Mouse (Mus musculus): ENCODE data around the gene Micall1. TPM values are rescaled to one million over a fixed set of nuclear protein-coding genes. Genes with fewer than 3 reads are reported as not detected.
A peak's percentile ranks its signal among the peaks of the same experiment; 100 is the strongest.

The Micall1 gene
- polyA plus RNA-seq, 1 experiment from 2014 or later: 10.4 TPM

DNA sequence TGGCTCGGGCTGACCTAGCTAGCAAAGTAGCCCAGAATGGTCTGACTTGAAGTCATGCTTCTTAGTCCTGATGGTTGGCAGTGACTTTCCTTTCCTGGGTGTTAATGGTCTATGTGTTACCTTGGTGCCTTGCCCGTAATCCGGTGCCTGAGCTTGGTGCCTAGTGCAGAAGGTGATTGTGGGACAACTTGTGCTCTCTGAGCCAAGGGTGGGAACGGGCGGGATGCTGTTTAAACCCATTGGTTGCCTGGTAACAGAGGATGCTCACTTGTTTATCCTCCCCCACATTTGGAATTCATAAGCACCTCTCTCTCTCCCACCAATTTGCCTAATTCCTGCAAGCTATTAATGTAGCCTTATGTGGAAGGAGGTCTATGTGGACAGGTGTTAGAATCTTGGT lies 13.2 kb upstream of the Micall1 start:
- no peaks in the 10 kb centered on the region for H3K36me3 ChIP-seq (ENCODE audit: control insufficient read depth, insufficient read depth, low read length)

GRCm38 (mm10) chr15:79096556-79096955 lies 12.1 kb upstream of the Micall1 start:
- Histone ChIP-seq H3K4me2 (ENCODE audit: low read depth, low read length) (no peak overlapping the region), H3K4me3 (replicated peaks; ENCODE audit: low read length) (no peak overlapping the region), H3K9me3 (replicated peaks; ENCODE audit: control insufficient read depth, low read length) (no peaks in the 10 kb centered on the region), H3K9ac (ENCODE audit: low read length) (0 out of 2 replicates have a peak overlapping the region, but pooled peaks have one; percentile 19), H3K36me3 (ENCODE audit: control insufficient read depth, insufficient read depth, low read length) (no peaks in the 10 kb centered on the region), H3K4me1 (ENCODE audit: control insufficient read depth, insufficient read depth, low read length) (peaks cover 36% of the 10 kb centered on the region), H3K27me3 (ENCODE audit: control insufficient read depth, insufficient read depth, low read length) (no peaks in the 10 kb centered on the region), H3K27ac (ENCODE audit: low read length) (peak overlapping the region; percentile 95)
- 59% methylated on average over 3 of the region's 3 CpGs for WGBS
- ATAC-seq (ENCODE audit: insufficient read depth, low FRiP score): no peak

More for the DNA sequence above, 13.2 kb upstream of the Micall1 start:
- H3K4me1 ChIP-seq (ENCODE audit: control insufficient read depth, insufficient read depth, low read length): peaks cover 29% of the 10 kb centered on the region
- no peak overlapping the region for H3K9ac ChIP-seq (ENCODE audit: low read length)
- H3K27ac ChIP-seq (ENCODE audit: low read length): 0 out of 2 replicates have a peak overlapping the region, but pooled peaks have one; percentile 95
- 82% methylated on average over 5 of the region's 5 CpGs for WGBS
- no peak overlapping the region for H3K4me2 ChIP-seq (ENCODE audit: low read depth, low read length)
- no peak for ATAC-seq (ENCODE audit: insufficient read depth, low FRiP score)
- H3K27me3 ChIP-seq (ENCODE audit: control insufficient read depth, insufficient read depth, low read length): no peaks in the 10 kb centered on the region
- no peaks in the 10 kb centered on the region for H3K9me3 ChIP-seq (replicated peaks; ENCODE audit: control insufficient read depth, low read length)
- H3K4me3 ChIP-seq (replicated peaks; ENCODE audit: low read length): no peak overlapping the region

DNA sequence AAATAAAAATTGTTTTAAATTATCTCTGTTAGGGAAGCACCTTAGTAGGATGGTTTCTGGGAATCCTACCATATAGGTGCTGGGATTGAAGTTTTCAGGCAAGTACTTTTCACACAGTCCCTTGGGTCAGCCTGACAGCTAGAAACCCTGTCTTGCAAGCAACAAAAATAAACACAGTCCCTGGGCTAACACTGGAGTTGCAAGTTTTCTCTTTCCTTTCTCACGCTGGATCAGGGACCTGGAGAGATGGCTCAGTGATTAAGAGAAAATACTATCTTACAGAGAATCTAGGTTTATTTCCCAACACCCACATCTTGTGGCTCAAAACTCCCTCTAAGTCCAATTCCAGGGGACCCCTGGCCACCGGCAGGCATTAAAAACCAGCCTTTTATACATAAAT lies 11.6 kb upstream of the Micall1 start:
- Histone ChIP-seq H3K36me3 (ENCODE audit: control insufficient read depth, insufficient read depth, low read length) (no peaks in the 10 kb centered on the region), H3K4me2 (ENCODE audit: low read depth, low read length) (peak overlapping the region; percentile 35), H3K9me3 (replicated peaks; ENCODE audit: control insufficient read depth, low read length) (no peaks in the 10 kb centered on the region), H3K27ac (ENCODE audit: low read length) (peak overlapping the region; percentile 95), H3K9ac (ENCODE audit: low read length) (peak overlapping the region; percentile 57), H3K4me3 (replicated peaks; ENCODE audit: low read length) (no peak overlapping the region), H3K4me1 (ENCODE audit: control insufficient read depth, insufficient read depth, low read length) (peaks cover 39% of the 10 kb centered on the region), H3K27me3 (ENCODE audit: control insufficient read depth, insufficient read depth, low read length) (no peaks in the 10 kb centered on the region)
- no peak for ATAC-seq (ENCODE audit: insufficient read depth, low FRiP score)
- 15% methylated on average over 2 of the region's 2 CpGs for WGBS

- peaks cover 39% of the 10 kb centered on the region for H3K4me1 ChIP-seq (ENCODE audit: control insufficient read depth, insufficient read depth, low read length)
- H3K4me2 ChIP-seq (ENCODE audit: low read depth, low read length): peak overlapping the region; percentile 35
- H3K9ac ChIP-seq (ENCODE audit: low read length): peak overlapping the region; percentile 57
- H3K4me3 ChIP-seq (replicated peaks; ENCODE audit: low read length): no peak overlapping the region
- 18% methylated on average over 6 of the region's 6 CpGs for WGBS
- ATAC-seq (ENCODE audit: insufficient read depth, low FRiP score): peak; percentile 87
- H3K27me3 ChIP-seq (ENCODE audit: control insufficient read depth, insufficient read depth, low read length): no peaks in the 10 kb centered on the region
- no peaks in the 10 kb centered on the region for H3K9me3 ChIP-seq (replicated peaks; ENCODE audit: control insufficient read depth, low read length)
- no peaks in the 10 kb centered on the region for H3K36me3 ChIP-seq (ENCODE audit: control insufficient read depth, insufficient read depth, low read length)
- peak overlapping the region; percentile 95 for H3K27ac ChIP-seq (ENCODE audit: low read length)
Observed at GRCm38 (mm10) chr15:79097611-79098025, 11.1 kb upstream of the Micall1 start.

GRCm38 (mm10) chr15:79098220-79098619 lies 10.5 kb upstream of the Micall1 start:
- ATAC-seq (ENCODE audit: insufficient read depth, low FRiP score): no peak
- Histone ChIP-seq H3K9me3 (replicated peaks; ENCODE audit: control insufficient read depth, low read length) (no peaks in the 10 kb centered on the region), H3K4me2 (ENCODE audit: low read depth, low read length) (0 out of 2 replicates have a peak overlapping the region, but pooled peaks have one; percentile 35), H3K27me3 (ENCODE audit: control insufficient read depth, insufficient read depth, low read length) (no peaks in the 10 kb centered on the region), H3K36me3 (ENCODE audit: control insufficient read depth, insufficient read depth, low read length) (no peaks in the 10 kb centered on the region), H3K4me1 (ENCODE audit: control insufficient read depth, insufficient read depth, low read length) (peaks cover 39% of the 10 kb centered on the region), H3K27ac (ENCODE audit: low read length) (peak overlapping the region; percentile 95), H3K4me3 (replicated peaks; ENCODE audit: low read length) (no peak overlapping the region), H3K9ac (ENCODE audit: low read length) (peak overlapping the region; percentile 57)
- 52% methylated on average over 5 of the region's 5 CpGs for WGBS

DNA sequence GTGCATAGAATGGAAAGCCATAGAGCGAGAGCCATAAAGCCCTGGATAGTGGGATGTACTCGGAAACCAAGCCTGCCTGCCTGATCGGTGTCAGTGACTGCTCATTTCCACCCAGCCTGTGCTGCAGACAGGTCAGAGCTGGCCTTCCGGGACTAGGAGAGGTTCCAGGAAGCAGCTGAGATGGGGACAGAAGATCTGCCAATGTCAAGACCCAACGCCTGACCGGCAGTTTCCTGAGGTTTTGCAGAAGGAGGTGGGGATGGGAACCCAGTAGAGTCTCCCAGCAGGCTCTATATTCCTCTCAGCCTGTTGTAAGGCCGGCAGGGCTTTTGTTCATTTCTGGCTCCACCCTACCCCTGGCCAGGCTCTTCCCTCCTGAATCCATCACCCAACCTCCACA lies 9.8 kb upstream of the Micall1 start:
- H3K9ac ChIP-seq (ENCODE audit: low read length): peak overlapping the region; percentile 28; the same call in 1 of the 2 replicates
- ATAC-seq (ENCODE audit: insufficient read depth, low FRiP score): no peak
- no peaks in the 10 kb centered on the region for H3K27me3 ChIP-seq (ENCODE audit: control insufficient read depth, insufficient read depth, low read length)
- H3K4me1 ChIP-seq (ENCODE audit: control insufficient read depth, insufficient read depth, low read length): peaks cover 39% of the 10 kb centered on the region
- 55% methylated on average over 7 of the region's 7 CpGs for WGBS
- no peaks in the 10 kb centered on the region for H3K9me3 ChIP-seq (replicated peaks; ENCODE audit: control insufficient read depth, low read length)
- peak overlapping the region; percentile 95 for H3K27ac ChIP-seq (ENCODE audit: low read length)
- H3K4me3 ChIP-seq (replicated peaks; ENCODE audit: low read length): no peak overlapping the region
- H3K4me2 ChIP-seq (ENCODE audit: low read depth, low read length): no peak overlapping the region
- H3K36me3 ChIP-seq (ENCODE audit: control insufficient read depth, insufficient read depth, low read length): no peaks in the 10 kb centered on the region

DNA sequence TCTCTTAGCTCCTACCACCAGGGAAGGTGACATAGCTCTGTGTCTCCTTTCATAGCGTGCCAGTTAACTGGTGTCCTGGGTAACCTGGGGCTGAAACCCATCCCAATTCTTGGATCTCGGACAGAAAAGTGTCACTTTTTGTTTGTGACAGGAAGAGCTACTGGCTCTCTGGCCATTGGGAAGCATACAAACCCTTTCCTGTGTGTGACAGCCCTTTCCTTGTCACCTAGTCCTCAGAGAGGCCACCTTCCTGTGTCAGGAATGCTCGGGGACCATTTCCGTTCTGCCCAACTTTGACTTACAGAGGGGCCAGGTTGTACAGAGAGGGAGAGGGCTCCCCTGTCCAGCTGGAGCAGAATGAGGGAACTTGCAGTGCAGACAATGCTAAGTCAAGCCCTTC lies 9.2 kb upstream of the Micall1 start:
- H3K36me3 ChIP-seq (ENCODE audit: control insufficient read depth, insufficient read depth, low read length): no peaks in the 10 kb centered on the region
- 74% methylated on average over 4 of the region's 4 CpGs for whole genome bisulfite sequencing

GRCm38 (mm10) chr15:79100391-79100790 lies 8.3 kb upstream of the Micall1 start:
- H3K4me1 ChIP-seq (ENCODE audit: control insufficient read depth, insufficient read depth, low read length): peaks cover 39% of the 10 kb centered on the region
- no peaks in the 10 kb centered on the region for H3K27me3 ChIP-seq (ENCODE audit: control insufficient read depth, insufficient read depth, low read length)
- no peaks in the 10 kb centered on the region for H3K9me3 ChIP-seq (replicated peaks; ENCODE audit: control insufficient read depth, low read length)
- H3K36me3 ChIP-seq (ENCODE audit: control insufficient read depth, insufficient read depth, low read length): no peaks in the 10 kb centered on the region
- no peak overlapping the region for H3K4me3 ChIP-seq (replicated peaks; ENCODE audit: low read length)
- WGBS: 71% methylated on average over 4 of the region's 4 CpGs
- H3K9ac ChIP-seq (ENCODE audit: low read length): no peak overlapping the region
- no peak for ATAC-seq (ENCODE audit: insufficient read depth, low FRiP score)
- H3K4me2 ChIP-seq (ENCODE audit: low read depth, low read length): no peak overlapping the region
- H3K27ac ChIP-seq (ENCODE audit: low read length): no peak overlapping the region

More for the DNA sequence above, 9.2 kb upstream of the Micall1 start:
- Histone ChIP-seq H3K9ac (ENCODE audit: low read length) (no peak overlapping the region; the same call in 1 of the 2 replicates), H3K9me3 (replicated peaks; ENCODE audit: control insufficient read depth, low read length) (no peaks in the 10 kb centered on the region), H3K27me3 (ENCODE audit: control insufficient read depth, insufficient read depth, low read length) (no peaks in the 10 kb centered on the region), H3K27ac (ENCODE audit: low read length) (peak overlapping the region; percentile 95), H3K4me3 (replicated peaks; ENCODE audit: low read length) (no peak overlapping the region), H3K4me2 (ENCODE audit: low read depth, low read length) (no peak overlapping the region), H3K4me1 (ENCODE audit: control insufficient read depth, insufficient read depth, low read length) (peaks cover 39% of the 10 kb centered on the region)
- no peak for ATAC-seq (ENCODE audit: insufficient read depth, low FRiP score)

DNA sequence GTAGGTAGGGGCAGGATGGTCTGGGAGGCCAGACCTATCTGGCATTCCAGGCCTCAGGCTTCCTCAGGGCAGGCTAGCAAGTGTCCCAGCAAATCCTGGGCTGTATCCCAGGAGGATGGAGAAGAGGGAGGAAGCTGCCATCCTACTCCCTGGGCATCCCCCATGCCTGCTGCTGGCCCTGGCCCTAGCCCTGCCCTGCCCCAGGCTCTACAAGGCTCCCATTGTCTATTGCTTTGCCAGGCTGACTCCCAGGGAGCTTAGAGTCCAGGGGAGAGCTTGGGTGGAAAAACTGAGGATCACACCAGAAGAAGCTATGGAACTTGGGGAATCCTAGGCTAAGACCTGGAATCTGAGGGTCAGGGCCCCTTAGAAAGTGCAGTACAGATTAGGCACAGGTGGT lies 7.2 kb upstream of the Micall1 start:
- ATAC-seq (ENCODE audit: insufficient read depth, low FRiP score): no peak
- Histone ChIP-seq H3K27ac (ENCODE audit: low read length) (peak overlapping the region; percentile 30; the same call in 1 of the 2 replicates), H3K36me3 (ENCODE audit: control insufficient read depth, insufficient read depth, low read length) (no peaks in the 10 kb centered on the region), H3K4me2 (ENCODE audit: low read depth, low read length) (no peak overlapping the region), H3K4me3 (replicated peaks; ENCODE audit: low read length) (no peak overlapping the region), H3K27me3 (ENCODE audit: control insufficient read depth, insufficient read depth, low read length) (no peaks in the 10 kb centered on the region), H3K4me1 (ENCODE audit: control insufficient read depth, insufficient read depth, low read length) (peaks cover 34% of the 10 kb centered on the region), H3K9ac (ENCODE audit: low read length) (peak overlapping the region; percentile 23; the same call in 1 of the 2 replicates), H3K9me3 (replicated peaks; ENCODE audit: control insufficient read depth, low read length) (no peaks in the 10 kb centered on the region)

Data from stomach, embryonic 16.5 days (tissue).